Mouse (Mus musculus) intestine, embryonic 16.5 days (tissue): ENCODE measurements around the gene Gm8660. TPM values are rescaled to one million over a fixed set of nuclear protein-coding genes. Genes with fewer than 3 reads are reported as not detected.
"Not testable (repeated sequence)": the region's sequence is repeated elsewhere in the genome, so short reads cannot be mapped to it uniquely, and the experiment has no call there.

Source experiments
- ATAC-seq: fragments of 200-750 bp; cut with Nextera tagmentation; 2 replicates; pipeline ENCODE4 v1.8.0; 2017; ENCODE audit warnings: moderate TSS enrichment, moderate library complexity
- H3K27ac ChIP-seq: fragments of 300-500 bp; sonication (generic); 2 replicates; pipeline ENCODE4 v1.5.1; 2014; ENCODE audit warnings: mild to moderate bottlenecking, low read length
- H3K27me3 ChIP-seq: fragments of 300-500 bp; sonication (generic); replicated peaks from 2 replicates; pipeline ENCODE4 v1.6.1; 2014; ENCODE audit warnings: low read length, control low read depth, mixed read lengths; ENCODE audit not compliant: control insufficient read depth, insufficient read depth
- H3K36me3 ChIP-seq: fragments of 300-500 bp; sonication (generic); 2 replicates; pipeline ENCODE4 v1.6.1; 2014; ENCODE audit warnings: low read length, control low read depth; ENCODE audit not compliant: control insufficient read depth, insufficient read depth
- H3K4me1 ChIP-seq: fragments of 300-500 bp; sonication (generic); 2 replicates; pipeline ENCODE4 v1.6.1; 2014; ENCODE audit warnings: low read length, control low read depth, mixed read lengths; ENCODE audit not compliant: control insufficient read depth, insufficient read depth
- H3K4me2 ChIP-seq: fragments of 300-500 bp; sonication (generic); 2 replicates; pipeline ENCODE4 v1.6.1; 2014; ENCODE audit warnings: low read depth, low read length, control low read depth
- H3K4me3 ChIP-seq: fragments of 300-500 bp; sonication (generic); 2 replicates; pipeline ENCODE4 v1.5.1; 2014; ENCODE audit warnings: mild to moderate bottlenecking, low read length
- H3K9ac ChIP-seq: fragments of 300-500 bp; sonication (generic); 2 replicates; pipeline ENCODE4 v1.6.1; 2014; ENCODE audit warnings: low read depth, low read length
- H3K9me3 ChIP-seq: fragments of 300-500 bp; sonication (generic); 2 replicates; pipeline ENCODE4 v1.6.1; 2016; ENCODE audit warnings: low read length, control low read depth; ENCODE audit not compliant: control insufficient read depth
- WGBS: fragments of 180-500 bp; shearing (Covaris S2); extraction: QIAGEN DNeasy Blood & Tissue Kit; methylation state at CpG from one replicate; pipeline ENCODE4 v1.1.7; 2014; 5-methylcytosine and 5-hydroxymethylcytosine counted together
- polyA plus RNA-seq: library from polyadenylated mRNA; unstranded; fragments of >200 nt; fragmentation: Nextera tagmentation; extraction: Ambion mirVana; gene quantifications from 2 replicates; pipeline ENCODE4 v1.2.1, GENCODE M21; 2015

Gene Gm8660
- polyA plus RNA-seq, result not detected in 2 replicates

GRCm38 (mm10) chr7:22370939-22371338 is at the start of gene Gm8660:
Gm8660 (minus strand) TSS chr7:22371039.
- ATAC-seq, H3K27ac ChIP-seq, H3K27me3 ChIP-seq, H3K4me2 ChIP-seq, H3K9me3 ChIP-seq, H3K9ac ChIP-seq, H3K4me1 ChIP-seq, H3K4me3 ChIP-seq, H3K36me3 ChIP-seq: not testable (repeated sequence)
- WGBS, result no CpG with 5 or more reads among the region's 1 CpGs

- H3K27ac ChIP-seq, H3K36me3 ChIP-seq, H3K27me3 ChIP-seq, H3K9ac ChIP-seq, H3K4me3 ChIP-seq, H3K4me1 ChIP-seq, H3K9me3 ChIP-seq, H3K4me2 ChIP-seq, ATAC-seq: not testable (repeated sequence)
- no CpG with 5 or more reads among the region's 3 CpGs for WGBS
Observed at GRCm38 (mm10) chr7:22413283-22413682, 42.4 kb upstream of the Gm8660 start, which contains the start of gene Vmn1r148. Vmn1r148 (plus strand) TSS chr7:22413583.

- H3K9ac ChIP-seq, H3K36me3 ChIP-seq, H3K9me3 ChIP-seq, H3K27me3 ChIP-seq, H3K27ac ChIP-seq, H3K4me2 ChIP-seq, H3K4me3 ChIP-seq, H3K4me1 ChIP-seq, ATAC-seq: not testable (repeated sequence)
- no CpG with 5 or more reads among the region's 2 CpGs for WGBS
Observed at GRCm38 (mm10) chr7:22329617-22330016, 41.2 kb downstream of the Gm8660 start, which contains the start of gene Gm4187. Gm4187 (minus strand) TSS chr7:22329717.

Other genes with a start within 250 kb of the Gm8660 start
- gene Gm10666, start 236.3 kb downstream of the Gm8660 start, polyA plus RNA-seq, result not detected in 2 replicates
- not detected in 2 replicates for gene Vmn1r142, start 207.0 kb downstream of the Gm8660 start, polyA plus RNA-seq
- gene Vmn1r143, start 181.7 kb downstream of the Gm8660 start, polyA plus RNA-seq, result not detected in 2 replicates
- not detected in 2 replicates for gene Gm8653, start 169.8 kb downstream of the Gm8660 start, polyA plus RNA-seq
- not detected in 2 replicates for gene Gm8453, start 141.6 kb downstream of the Gm8660 start, polyA plus RNA-seq
- not detected in 2 replicates for gene Gm4187, start 41.3 kb downstream of the Gm8660 start, polyA plus RNA-seq
- not detected in 2 replicates for gene Vmn1r148, start 42.5 kb upstream of the Gm8660 start, polyA plus RNA-seq
- not detected in 2 replicates for gene Vmn1r149, start 67.2 kb upstream of the Gm8660 start, polyA plus RNA-seq
- gene Gm10665, start 93.0 kb upstream of the Gm8660 start, polyA plus RNA-seq, result not detected in 2 replicates
- not detected in 2 replicates for gene Vmn1r151, start 128.6 kb upstream of the Gm8660 start, polyA plus RNA-seq
- gene Vmn1r152, start 151.9 kb upstream of the Gm8660 start, polyA plus RNA-seq, result not detected in 2 replicates
- not detected in 2 replicates for gene Gm8677, start 163.8 kb upstream of the Gm8660 start, polyA plus RNA-seq
- gene Gm4201, start 194.3 kb upstream of the Gm8660 start, polyA plus RNA-seq, result not detected in 2 replicates
- gene Gm4565, start 217.1 kb upstream of the Gm8660 start, polyA plus RNA-seq, result not detected in 2 replicates